Mouse (Mus musculus) brain, embryonic 14.5 days (tissue): Measurements from ENCODE around the gene Nmnat3.

Source experiments
- CTCF ChIP-seq: fragments of 200-500 bp; IDR thresholded peaks from 2 replicates; pipeline ENCODE4 v1.5.1; 2012; ENCODE audit warnings: inconsistent platforms, mild to moderate bottlenecking, moderate library complexity, borderline replicate concordance; ENCODE audit not compliant: insufficient read depth, insufficient read length; ENCODE audit errors: extremely low read depth
- POLR2A ChIP-seq: fragments of 200-500 bp; IDR thresholded peaks from 2 replicates; pipeline ENCODE4 v1.6.1; 2012; ENCODE audit warnings: mild to moderate bottlenecking, inconsistent platforms, borderline replicate concordance; ENCODE audit not compliant: poor library complexity, insufficient read depth, insufficient read length, severe bottlenecking; ENCODE audit errors: extremely low read depth

DNA sequence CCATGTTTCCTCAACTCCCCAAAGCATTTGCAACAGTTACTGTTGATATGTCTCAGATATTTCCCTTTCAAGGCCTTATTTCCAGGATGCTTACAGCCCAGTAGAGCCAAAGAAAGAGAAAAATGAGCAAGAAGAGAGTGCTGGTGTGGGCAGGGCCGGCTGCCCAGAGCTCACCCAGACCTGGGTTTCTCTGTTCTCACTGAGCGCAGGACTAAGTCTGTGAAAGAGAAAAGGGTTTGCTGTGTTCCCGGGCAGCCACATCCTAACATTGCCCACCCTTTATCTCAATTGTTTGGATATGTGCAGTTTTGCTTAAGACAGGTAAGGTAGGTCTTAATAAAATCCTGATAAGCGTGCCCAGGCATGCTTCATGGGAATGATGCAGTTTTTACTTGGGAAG is 92.5 kb downstream of the Nmnat3 start:
- no peak for TF ChIP-seq POLR2A
- TF ChIP-seq CTCF: no peak
